Mouse (Mus musculus) adrenal gland, postnatal 4 days (tissue): ENCODE results near the gene Kif26a. TPM values are rescaled to one million over a fixed set of nuclear protein-coding genes. Genes with fewer than 3 reads are reported as not detected.
A peak's percentile ranks its signal among the peaks of the same experiment; 100 is the strongest.

ENCODE experiments used
- DNase-seq, 2 experiments: peaks; one replicate each; pipeline ENCODE4 v3.0.0; 2021 to 2022; ENCODE audit warnings: low spot score in 2 of 2, mixed read lengths in 2 of 2
- total RNA-seq, 2 experiments: library from RNA; stranded (reverse); gene quantifications; 2 replicates each; pipeline ENCODE4 v1.2.3; 2021

The Kif26a gene
- total RNA-seq, 2 experiments from 2014 or later = 38.1 to 39.2 TPM

GRCm38 (mm10) chr12:112130161-112130860 is 15.7 kb upstream of the Kif26a start:
- peak in 1 of 2 experiments; percentile 45 for DNase-seq

GRCm38 (mm10) chr12:112130957-112131356 is 15.1 kb upstream of the Kif26a start:
- DNase-seq = no peak

- no peak for DNase-seq
Measured at GRCm38 (mm10) chr12:112140231-112140630, 5.8 kb upstream of the Kif26a start.

- no peak for DNase-seq
Measured at GRCm38 (mm10) chr12:112140745-112141144, 5.3 kb upstream of the Kif26a start.

- peak; percentile 41 to 51 for DNase-seq
Measured at GRCm38 (mm10) chr12:112141300-112141699, 4.7 kb upstream of the Kif26a start.

GRCm38 (mm10) chr12:112143116-112143832 is 2.7 kb upstream of the Kif26a start:
- no peak for DNase-seq

GRCm38 (mm10) chr12:112143833-112144201 is 2.2 kb upstream of the Kif26a start:
- DNase-seq = no peak

GRCm38 (mm10) chr12:112144377-112145115 is 1.5 kb upstream of the Kif26a start:
- DNase-seq = no peak

GRCm38 (mm10) chr12:112145211-112145874 is 665 bp upstream of the Kif26a start:
- DNase-seq = peak; percentile 65 to 80

- no peak for DNase-seq
Measured at GRCm38 (mm10) chr12:112147365-112147764, 1.4 kb downstream of the Kif26a start.

GRCm38 (mm10) chr12:112150011-112150410 is 4.0 kb downstream of the Kif26a start:
- no peak for DNase-seq

- peak in 1 of 2 experiments; percentile 38 for DNase-seq
Measured at GRCm38 (mm10) chr12:112151244-112151979, 5.4 kb downstream of the Kif26a start.

- DNase-seq = no peak
Measured at GRCm38 (mm10) chr12:112151980-112152362, 6.0 kb downstream of the Kif26a start.

GRCm38 (mm10) chr12:112153597-112153996 is 7.6 kb downstream of the Kif26a start:
- no peak for DNase-seq

GRCm38 (mm10) chr12:112154476-112154875 is 8.5 kb downstream of the Kif26a start:
- no peak for DNase-seq

- peak in 1 of 2 experiments; percentile 61 for DNase-seq
Measured at GRCm38 (mm10) chr12:112155218-112156051, 9.4 kb downstream of the Kif26a start.

- DNase-seq = no peak
Measured at GRCm38 (mm10) chr12:112156804-112157203, 10.8 kb downstream of the Kif26a start.

GRCm38 (mm10) chr12:112158246-112158645 is 12.2 kb downstream of the Kif26a start:
- no peak for DNase-seq

GRCm38 (mm10) chr12:112158784-112159183 is 12.8 kb downstream of the Kif26a start:
- no peak for DNase-seq
